Mouse (Mus musculus): ENCODE measurements at regions not wholly inside any gene's neighbourhood (a gene's known extent, or its start where the extent isn't known, plus 50 kb on each side); places are given as distances from the start of the nearest gene placed in this dataset.

- WGBS, result 67% methylated on average over 7 of the region's 7 CpGs
- TF ChIP-seq POLR2A (IDR thresholded peaks at IDR 0.05; ENCODE audit: borderline replicate concordance, control insufficient read depth, low read depth, low read length) (no peak), CTCF (IDR thresholded peaks at IDR 0.05; ENCODE audit: control insufficient read depth, insufficient read depth, low read length) (no peak)
- Histone ChIP-seq H3K4me1 (ENCODE audit: control insufficient read depth, insufficient read depth, low read length) (peaks cover 1% of the 10 kb centered on the region; the same call in 1 of the 2 replicates), H3K4me3 (replicated peaks; ENCODE audit: control insufficient read depth, low read depth, low read length) (no peak overlapping the region), H3K27ac (ENCODE audit: control insufficient read depth, insufficient read depth, low read depth, low read length, poor library complexity) (no peak overlapping the region)
These were observed 52.6 kb upstream of the Runx3 start for GRCm38 (mm10) chr4:135067805-135068204.

DNA sequence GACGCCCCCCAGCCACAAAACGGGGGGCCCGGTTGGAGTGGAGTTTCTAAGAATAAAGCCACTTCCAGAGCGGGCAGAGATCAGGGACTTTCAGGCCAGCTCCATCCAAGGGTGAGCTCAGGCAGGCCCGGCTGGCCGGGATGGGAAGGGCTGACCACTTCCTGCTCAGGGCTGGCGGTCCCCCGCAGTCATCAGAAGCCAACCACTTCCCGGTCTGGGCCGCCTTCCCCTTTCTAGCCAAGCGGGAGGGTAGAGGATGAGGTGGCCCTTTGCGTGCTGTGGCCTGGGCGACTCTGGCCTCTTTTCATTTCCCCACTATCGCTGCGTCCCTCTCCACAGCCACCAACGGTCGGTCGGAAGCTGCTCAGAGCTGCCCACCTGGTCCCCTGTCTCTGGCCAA lies 50.6 kb upstream of the Runx3 start:
- WGBS, result 3% methylated on average over 18 of the region's 18 CpGs
- Histone ChIP-seq H3K4me3 (replicated peaks; ENCODE audit: control insufficient read depth, low read depth, low read length) (no peak overlapping the region), H3K4me1 (ENCODE audit: control insufficient read depth, insufficient read depth, low read length) (peaks cover 1% of the 10 kb centered on the region; the same call in 1 of the 2 replicates), H3K27ac (ENCODE audit: control insufficient read depth, insufficient read depth, low read depth, low read length, poor library complexity) (peak overlapping the region; percentile 69)
- TF ChIP-seq CTCF (IDR thresholded peaks at IDR 0.05; ENCODE audit: control insufficient read depth, insufficient read depth, low read length) (no peak), POLR2A (IDR thresholded peaks at IDR 0.05; ENCODE audit: borderline replicate concordance, control insufficient read depth, low read depth, low read length) (peak; percentile 23; the same call in 1 of the 2 replicates)
